Mouse (Mus musculus): ENCODE measurements around the gene Mas1. TPM values are rescaled to one million over a fixed set of nuclear protein-coding genes. Genes with fewer than 3 reads are reported as not detected.

The Mas1 gene
- polyA plus RNA-seq (2014; fragmentation: Nextera tagmentation; extraction: Ambion mirVana): 0.25 and 0.36 TPM in 2 replicates

GRCm38 (mm10) chr17:12868043-12868442 lies at the start of gene Mas1:
Mas1 (minus strand) TSS chr17:12868143.
- H3K27ac ChIP-seq (ENCODE audit: low read depth, low read length): no peak within 1 kb of the TSS
- H3K4me3 ChIP-seq (ENCODE audit: low read depth, low read length): no peak within 1 kb of the TSS
- no peak within 1 kb of the TSS for H3K4me2 ChIP-seq
- WGBS: 48% methylated on average over 2 of the region's 2 CpGs
- no peaks in the 10 kb centered on the region for H3K36me3 ChIP-seq (ENCODE audit: control insufficient read depth, insufficient read depth, low read length)
- no peak for ATAC-seq (replicated peaks; ENCODE audit: low FRiP score)
- peaks cover 16% of the 10 kb centered on the region for H3K27me3 ChIP-seq (replicated peaks; ENCODE audit: control insufficient read depth, insufficient read depth, low read length)
- H3K4me1 ChIP-seq (replicated peaks; ENCODE audit: control insufficient read depth, insufficient read depth, low read length): no peaks in the 10 kb centered on the region
- DNase-seq (ENCODE audit: low spot score): no peak
- H3K9ac ChIP-seq (ENCODE audit: low read depth, low read length): no peak within 1 kb of the TSS
- H3K9me3 ChIP-seq (ENCODE audit: control insufficient read depth, low read length): no peaks in the 10 kb centered on the region

- Histone ChIP-seq H3K4me2 (peak overlapping the region; percentile 66), H3K27me3 (replicated peaks; ENCODE audit: control insufficient read depth, insufficient read depth, low read length) (no peaks in the 10 kb centered on the region), H3K27ac (ENCODE audit: low read depth, low read length) (peak overlapping the region; percentile 95), H3K4me3 (ENCODE audit: low read depth, low read length) (peak overlapping the region; percentile 93), H3K36me3 (ENCODE audit: control insufficient read depth, insufficient read depth, low read length) (peaks cover 39% of the 10 kb centered on the region), H3K9ac (ENCODE audit: low read depth, low read length) (peak overlapping the region; percentile 100), H3K4me1 (replicated peaks; ENCODE audit: control insufficient read depth, insufficient read depth, low read length) (peaks cover 4% of the 10 kb centered on the region; the same call in 1 of the 2 replicates), H3K9me3 (ENCODE audit: control insufficient read depth, low read length) (no peaks in the 10 kb centered on the region)
- DNase-seq (ENCODE audit: low spot score): no peak
- under 1% methylated on average over 40 of the region's 40 CpGs for WGBS
- peak; percentile 77 for ATAC-seq (replicated peaks; ENCODE audit: low FRiP score)
These were observed 48.8 kb upstream of the Mas1 start for GRCm38 (mm10) chr17:12916588-12917380.

- ATAC-seq (replicated peaks; ENCODE audit: low FRiP score) (peak; percentile 98), DNase-seq (ENCODE audit: low spot score) (peak; percentile 99)
- Histone ChIP-seq H3K9me3 (ENCODE audit: control insufficient read depth, low read length) (no peaks in the 10 kb centered on the region), H3K4me1 (replicated peaks; ENCODE audit: control insufficient read depth, insufficient read depth, low read length) (peaks cover 4% of the 10 kb centered on the region; the same call in 1 of the 2 replicates), H3K36me3 (ENCODE audit: control insufficient read depth, insufficient read depth, low read length) (peaks cover 39% of the 10 kb centered on the region), H3K27ac (ENCODE audit: low read depth, low read length) (peak within 1 kb of the TSS; percentile 95), H3K27me3 (replicated peaks; ENCODE audit: control insufficient read depth, insufficient read depth, low read length) (no peaks in the 10 kb centered on the region), H3K4me3 (ENCODE audit: low read depth, low read length) (peak within 1 kb of the TSS; percentile 93), H3K4me2 (peak within 1 kb of the TSS; percentile 90), H3K9ac (ENCODE audit: low read depth, low read length) (peak within 1 kb of the TSS; percentile 100)
- under 1% methylated on average over 56 of the region's 56 CpGs for WGBS
These were observed 48.1 kb upstream of the Mas1 start, which contains the start of gene Mrpl18 for GRCm38 (mm10) chr17:12915881-12916583. Mrpl18 (minus strand) TSS chr17:12916345.

- Histone ChIP-seq H3K4me2 (peak within 1 kb of the TSS; percentile 90), H3K9me3 (ENCODE audit: control insufficient read depth, low read length) (no peaks in the 10 kb centered on the region), H3K27ac (ENCODE audit: low read depth, low read length) (peak within 1 kb of the TSS; percentile 95), H3K4me3 (ENCODE audit: low read depth, low read length) (peak within 1 kb of the TSS; percentile 93), H3K9ac (ENCODE audit: low read depth, low read length) (peak within 1 kb of the TSS; percentile 100), H3K27me3 (replicated peaks; ENCODE audit: control insufficient read depth, insufficient read depth, low read length) (no peaks in the 10 kb centered on the region), H3K36me3 (ENCODE audit: control insufficient read depth, insufficient read depth, low read length) (peaks cover 35% of the 10 kb centered on the region), H3K4me1 (replicated peaks; ENCODE audit: control insufficient read depth, insufficient read depth, low read length) (peaks cover 4% of the 10 kb centered on the region; the same call in 1 of the 2 replicates)
- DNase-seq (ENCODE audit: low spot score) (no peak), ATAC-seq (replicated peaks; ENCODE audit: low FRiP score) (0 out of 2 replicates have a peak, but pooled peaks have one; percentile 6)
- under 1% methylated on average over 18 of the region's 18 CpGs for WGBS
These were observed 47.5 kb upstream of the Mas1 start, which contains the start of gene Tcp1 for GRCm38 (mm10) chr17:12915488-12915880. Tcp1 (plus strand) TSS chr17:12915701.

GRCm38 (mm10) chr17:12910391-12910790 lies 42.4 kb upstream of the Mas1 start:
- H3K27me3 ChIP-seq (replicated peaks; ENCODE audit: control insufficient read depth, insufficient read depth, low read length): no peaks in the 10 kb centered on the region
- 0 out of 2 replicates have a peak, but pooled peaks cover 2% of the 10 kb centered on the region for H3K4me1 ChIP-seq (replicated peaks; ENCODE audit: control insufficient read depth, insufficient read depth, low read length)
- ATAC-seq (replicated peaks; ENCODE audit: low FRiP score) (no peak), DNase-seq (ENCODE audit: low spot score) (no peak)
- no peak overlapping the region for H3K4me2 ChIP-seq
- H3K9me3 ChIP-seq (ENCODE audit: control insufficient read depth, low read length): no peaks in the 10 kb centered on the region
- WGBS: 88% methylated on average over 8 of the region's 8 CpGs
- H3K9ac ChIP-seq (ENCODE audit: low read depth, low read length): no peak overlapping the region
- H3K4me3 ChIP-seq (ENCODE audit: low read depth, low read length): no peak overlapping the region
- H3K36me3 ChIP-seq (ENCODE audit: control insufficient read depth, insufficient read depth, low read length): peaks cover 17% of the 10 kb centered on the region
- H3K27ac ChIP-seq (ENCODE audit: low read depth, low read length): no peak overlapping the region

GRCm38 (mm10) chr17:12909361-12910280 lies 41.7 kb upstream of the Mas1 start, which contains the start of gene Pnldc1:
Pnldc1 (minus strand) TSS chr17:12910230.
- no peaks in the 10 kb centered on the region for H3K4me1 ChIP-seq (replicated peaks; ENCODE audit: control insufficient read depth, insufficient read depth, low read length)
- DNase-seq (ENCODE audit: low spot score): no peak
- H3K36me3 ChIP-seq (ENCODE audit: control insufficient read depth, insufficient read depth, low read length): peaks cover 17% of the 10 kb centered on the region
- peak; percentile 21; the same call in 1 of the 2 replicates for ATAC-seq (replicated peaks; ENCODE audit: low FRiP score)
- H3K27ac ChIP-seq (ENCODE audit: low read depth, low read length): no peak within 1 kb of the TSS
- H3K9ac ChIP-seq (ENCODE audit: low read depth, low read length): no peak within 1 kb of the TSS
- 80% methylated on average over 35 of the region's 35 CpGs for WGBS
- no peaks in the 10 kb centered on the region for H3K27me3 ChIP-seq (replicated peaks; ENCODE audit: control insufficient read depth, insufficient read depth, low read length)
- H3K4me2 ChIP-seq: no peak within 1 kb of the TSS
- H3K9me3 ChIP-seq (ENCODE audit: control insufficient read depth, low read length): no peaks in the 10 kb centered on the region
- no peak within 1 kb of the TSS for H3K4me3 ChIP-seq (ENCODE audit: low read depth, low read length)

GRCm38 (mm10) chr17:12906436-12906835 lies 38.5 kb upstream of the Mas1 start:
- Histone ChIP-seq H3K4me2 (no peak overlapping the region), H3K27ac (ENCODE audit: low read depth, low read length) (no peak overlapping the region), H3K9me3 (ENCODE audit: control insufficient read depth, low read length) (no peaks in the 10 kb centered on the region), H3K4me3 (ENCODE audit: low read depth, low read length) (no peak overlapping the region), H3K36me3 (ENCODE audit: control insufficient read depth, insufficient read depth, low read length) (peaks cover 8% of the 10 kb centered on the region), H3K9ac (ENCODE audit: low read depth, low read length) (no peak overlapping the region), H3K4me1 (replicated peaks; ENCODE audit: control insufficient read depth, insufficient read depth, low read length) (no peaks in the 10 kb centered on the region), H3K27me3 (replicated peaks; ENCODE audit: control insufficient read depth, insufficient read depth, low read length) (no peaks in the 10 kb centered on the region)
- ATAC-seq (replicated peaks; ENCODE audit: low FRiP score) (no peak), DNase-seq (ENCODE audit: low spot score) (no peak)
- 91% methylated on average over 9 of the region's 9 CpGs for WGBS

GRCm38 (mm10) chr17:12905810-12906209 lies 37.9 kb upstream of the Mas1 start:
- DNase-seq (ENCODE audit: low spot score): no peak
- no peak overlapping the region for H3K27ac ChIP-seq (ENCODE audit: low read depth, low read length)
- H3K4me1 ChIP-seq (replicated peaks; ENCODE audit: control insufficient read depth, insufficient read depth, low read length): no peaks in the 10 kb centered on the region
- H3K4me2 ChIP-seq: no peak overlapping the region
- 87% methylated on average over 4 of the region's 4 CpGs for WGBS
- H3K9me3 ChIP-seq (ENCODE audit: control insufficient read depth, low read length): no peaks in the 10 kb centered on the region
- peaks cover 5% of the 10 kb centered on the region for H3K36me3 ChIP-seq (ENCODE audit: control insufficient read depth, insufficient read depth, low read length)
- no peaks in the 10 kb centered on the region for H3K27me3 ChIP-seq (replicated peaks; ENCODE audit: control insufficient read depth, insufficient read depth, low read length)
- ATAC-seq (replicated peaks; ENCODE audit: low FRiP score): no peak
- no peak overlapping the region for H3K9ac ChIP-seq (ENCODE audit: low read depth, low read length)
- no peak overlapping the region for H3K4me3 ChIP-seq (ENCODE audit: low read depth, low read length)

All from liver, embryonic 11.5 days (tissue).